Mouse (Mus musculus) ES-E14 (cell line): Measurements from ENCODE around the gene Ncam1. TPM values are rescaled to one million over a fixed set of nuclear protein-coding genes. Genes with fewer than 3 reads are reported as not detected.
A peak's percentile ranks its signal among the peaks of the same experiment; 100 is the strongest.

ENCODE experiments used
- DNase-seq: peaks from one replicate; pipeline ENCODE4 v3.0.0-alpha.2; 2013; ENCODE audit warnings: low read depth, low spot score
- H3K27ac ChIP-seq: 2 replicates; pipeline ENCODE4 v1.5.1; 2012; ENCODE audit warnings: low read depth, mild to moderate bottlenecking, low read length, moderate library complexity, mixed read lengths; ENCODE audit not compliant: poor library complexity, insufficient read depth, severe bottlenecking
- H3K36me3 ChIP-seq: 2 replicates; pipeline ENCODE4 v1.6.1; 2012; ENCODE audit warnings: mild to moderate bottlenecking, low read length, moderate library complexity, mixed read lengths; ENCODE audit not compliant: control insufficient read depth, poor library complexity, insufficient read depth, severe bottlenecking
- H3K4me1 ChIP-seq, 2 experiments: fragments of 150-350 bp in 1 of 2; sonication (generic) in 1 of 2; 2 replicates each; pipeline ENCODE4 v1.6.1; 2012; ENCODE audit warnings: low read length in 2 of 2, mild to moderate bottlenecking in 1 of 2, mixed read lengths in 1 of 2; ENCODE audit not compliant: control insufficient read depth in 2 of 2, insufficient read depth in 2 of 2, poor library complexity in 1 of 2
- H3K4me3 ChIP-seq, 2 experiments: fragments of 150-350 bp in 1 of 2; sonication (generic) in 1 of 2; 2 replicates each; pipeline ENCODE4 v1.5.1; 2012; ENCODE audit warnings: low read length in 2 of 2, low read depth in 1 of 2, mild to moderate bottlenecking in 1 of 2, mixed read lengths in 1 of 2; ENCODE audit not compliant: insufficient read depth in 1 of 2, poor library complexity in 1 of 2, severe bottlenecking in 1 of 2
- H3K9ac ChIP-seq: 2 replicates; pipeline ENCODE4 v1.6.1; 2012; ENCODE audit warnings: low read depth, mild to moderate bottlenecking, low read length, mixed read lengths; ENCODE audit not compliant: poor library complexity, insufficient read depth, severe bottlenecking
- H3K9me3 ChIP-seq: fragments of 150-350 bp; sonication (generic); 2 replicates; pipeline ENCODE4 v1.6.1; 2012; ENCODE audit warnings: low read depth, mild to moderate bottlenecking, low read length; ENCODE audit not compliant: control insufficient read depth, insufficient read depth
- CHD2 ChIP-seq: IDR thresholded peaks from 2 replicates; pipeline ENCODE4 v1.6.1; 2014; ENCODE audit warnings: mild to moderate bottlenecking, low read depth, low read length, inconsistent platforms
- HCFC1 ChIP-seq: IDR thresholded peaks from 2 replicates; pipeline ENCODE4 v1.6.1; 2012; ENCODE audit warnings: low read length, inconsistent platforms, borderline replicate concordance; ENCODE audit not compliant: insufficient read depth
- MAFK ChIP-seq: IDR thresholded peaks from 2 replicates; pipeline ENCODE4 v1.6.1; 2014; ENCODE audit warnings: mild to moderate bottlenecking, low read depth, low read length, inconsistent platforms; ENCODE audit not compliant: insufficient read depth
- ZC3H11A ChIP-seq: IDR thresholded peaks from 2 replicates; pipeline ENCODE4 v1.6.1; 2012; ENCODE audit warnings: low read depth, mild to moderate bottlenecking, inconsistent platforms, low read length, borderline replicate concordance
- ZNF384 ChIP-seq: IDR thresholded peaks from 2 replicates; pipeline ENCODE4 v1.6.1; 2012; ENCODE audit warnings: low read depth, low read length, inconsistent platforms
- in situ Hi-C, 2 experiments: fragments of 600-800 bp; cut with MboI; formaldehyde crosslinking; loops; one replicate each; pipeline ENCODE4 v1.15.1; 2025; ENCODE audit warnings: low sequenced_read_pairs in 2 of 2, inconsistent platforms in 1 of 2; ENCODE audit not compliant: unreplicated experiment in 2 of 2
- total RNA-seq: library from RNA; depleted of rRNA; stranded (reverse); fragments of 300-350 nt; gene quantifications from 2 replicates; pipeline ENCODE4 v1.2.3, GENCODE M21; 2012

The Ncam1 gene
- total RNA-seq, 1 experiment: 36.8 TPM

GRCm38 (mm10) chr9:49728211-49728610 is 70.5 kb downstream of the Ncam1 start:
- in situ Hi-C loops: no loop called here
- Histone ChIP-seq H3K9ac (no peak overlapping the region), H3K27ac (no peak overlapping the region), H3K4me3 (no peak overlapping the region), H3K36me3 (no peaks in the 10 kb centered on the region), H3K9me3 (no peaks in the 10 kb centered on the region), H3K4me1 (peaks cover 8 to 9% of the 10 kb centered on the region in 2 experiments; a peak in 3 of 4 replicates)
- no peak for DNase-seq
- TF ChIP-seq HCFC1 (no peak), ZC3H11A (no peak), ZNF384 (no peak)

- Histone ChIP-seq H3K4me3 (no peak overlapping the region), H3K27ac (no peak overlapping the region), H3K36me3 (no peaks in the 10 kb centered on the region), H3K4me1 (no peaks in the 10 kb centered on the region; a peak in 1 of 4 replicates), H3K9me3 (no peaks in the 10 kb centered on the region), H3K9ac (no peak overlapping the region)
- in situ Hi-C loops: no loop called here
- DNase-seq: no peak
- TF ChIP-seq HCFC1 (no peak), CHD2 (no peak), ZNF384 (no peak), MAFK (no peak), ZC3H11A (no peak)
Observed at GRCm38 (mm10) chr9:49722765-49723164, 76.0 kb downstream of the Ncam1 start.

GRCm38 (mm10) chr9:49715121-49715520 is 83.6 kb downstream of the Ncam1 start:
- DNase-seq: peak; percentile 47
- no peaks in the 10 kb centered on the region for H3K36me3 ChIP-seq
- peaks cover 1 to 11% of the 10 kb centered on the region in 2 experiments; a peak in 2 of 4 replicates for H3K4me1 ChIP-seq
- in situ Hi-C loops: no loop called here
- H3K9me3 ChIP-seq: no peaks in the 10 kb centered on the region
- no peak overlapping the region for H3K4me3 ChIP-seq
- TF ChIP-seq MAFK: no peak
- TF ChIP-seq ZNF384: no peak
- TF ChIP-seq CHD2: no peak
- no peak for TF ChIP-seq HCFC1
- TF ChIP-seq ZC3H11A: peak; percentile 51; the same call in 1 of the 2 replicates
- H3K27ac ChIP-seq: no peak overlapping the region
- H3K9ac ChIP-seq: no peak overlapping the region

GRCm38 (mm10) chr9:49714091-49714490 is 84.6 kb downstream of the Ncam1 start:
- TF ChIP-seq ZC3H11A (no peak), CHD2 (no peak), MAFK (no peak), ZNF384 (no peak), HCFC1 (no peak)
- H3K4me3 ChIP-seq: no peak overlapping the region
- no peak for DNase-seq
- no peaks in the 10 kb centered on the region for H3K9me3 ChIP-seq
- H3K27ac ChIP-seq: no peak overlapping the region
- no peaks in the 10 kb centered on the region for H3K36me3 ChIP-seq
- in situ Hi-C loops: no loop called here
- no peak overlapping the region for H3K9ac ChIP-seq
- H3K4me1 ChIP-seq: peaks cover 1 to 11% of the 10 kb centered on the region in 2 experiments; a peak in 2 of 4 replicates

GRCm38 (mm10) chr9:49707646-49708045 is 91.1 kb downstream of the Ncam1 start:
- DNase-seq: no peak
- in situ Hi-C loops: no loop called here
- Histone ChIP-seq H3K9me3 (no peaks in the 10 kb centered on the region), H3K4me1 (0 out of 4 replicates have a peak, but pooled peaks cover 0 to 5% of the 10 kb centered on the region in 2 experiments), H3K36me3 (no peaks in the 10 kb centered on the region), H3K9ac (no peak overlapping the region), H3K27ac (no peak overlapping the region), H3K4me3 (no peak overlapping the region)
- TF ChIP-seq MAFK (no peak), ZNF384 (no peak), HCFC1 (no peak), ZC3H11A (no peak), CHD2 (no peak)
